Mouse (Mus musculus) cerebellum, adult 2 months (tissue): ENCODE data around the gene Tmem231.

Experiments
- CTCF ChIP-seq: fragments of 200-500 bp; IDR thresholded peaks from 2 replicates; pipeline ENCODE4 v1.5.1; 2011; ENCODE audit warnings: low read depth, mild to moderate bottlenecking, control low read depth, low read length, moderate library complexity, borderline replicate concordance; ENCODE audit not compliant: insufficient read depth
- POLR2A ChIP-seq: fragments of 200-500 bp; IDR thresholded peaks from 2 replicates; pipeline ENCODE4 v1.6.1; 2011; ENCODE audit warnings: low read length, control low read depth, borderline replicate concordance; ENCODE audit not compliant: insufficient read depth

GRCm38 (mm10) chr8:111912860-111913432 is 20.7 kb downstream of the Tmem231 start:
- TF ChIP-seq CTCF (no peak; the same call in 1 of the 2 replicates), POLR2A (no peak)
